Mouse (Mus musculus) CD4-positive, CD25-positive, alpha-beta regulatory T cell, adult 9 weeks (primary cell): ENCODE data around the gene Olfr847. TPM values are rescaled to one million over a fixed set of nuclear protein-coding genes. Genes with fewer than 3 reads are reported as not detected.

ENCODE experiments used
- polyA plus RNA-seq: library from polyadenylated mRNA; unstranded; fragments of 100-300 nt; shearing (Covaris generic); gene quantifications from one replicate; pipeline ENCODE4 v1.2.1, GENCODE M21; 2017

The Olfr847 gene
- polyA plus RNA-seq: not detected

DNA sequence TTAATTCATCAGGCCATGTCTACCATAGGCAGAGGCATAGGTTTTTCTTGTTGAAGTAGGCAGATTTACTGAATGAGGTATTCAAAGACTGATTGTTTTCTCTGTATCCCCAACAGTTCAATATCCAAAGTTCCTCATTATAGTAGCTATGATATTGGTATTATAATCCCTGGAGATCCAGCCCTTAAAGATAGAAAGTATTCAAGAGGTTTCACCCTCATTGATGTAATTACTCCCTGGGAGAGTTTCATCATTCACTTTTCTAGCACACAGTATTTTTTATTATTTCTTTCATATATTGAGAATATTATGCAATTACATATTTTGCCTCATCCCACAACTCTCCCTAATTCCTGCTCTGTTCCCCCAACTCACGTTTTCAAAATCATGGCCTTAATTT lies at the start of gene Olfr847:
Gene Olfr847, minus strand, starts transcription at position 101 of the 400 bp plus-strand sequence.

DNA sequence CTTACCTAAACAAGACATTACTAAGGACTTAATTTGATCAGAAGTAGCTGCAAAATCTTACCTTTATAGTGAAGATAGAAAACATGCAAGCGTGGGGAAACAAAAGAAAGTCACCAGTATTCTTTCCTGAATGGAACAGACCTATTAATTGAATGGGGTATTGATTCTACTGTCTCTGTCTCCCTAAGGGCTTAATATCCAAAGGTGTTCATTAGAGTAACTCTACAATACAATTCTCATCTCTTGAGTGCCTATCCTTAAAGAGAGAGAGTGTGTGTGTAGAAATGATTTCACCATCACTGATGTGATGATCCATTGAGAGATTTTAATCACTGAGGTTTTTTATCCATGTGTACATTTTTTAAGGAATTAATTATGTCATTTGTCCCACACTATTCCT lies 14.6 kb downstream of the Olfr847 start, which contains the start of gene Olfr846:
Gene Olfr846, minus strand, starts transcription at position 101 of the 400 bp plus-strand sequence.

GRCm38 (mm10) chr9:19336157-19336556 lies 42.3 kb downstream of the Olfr847 start, which contains the start of gene Olfr845:
Gene Olfr845, plus strand, starts transcription at chr9:19336457.

Other genes with a start within 250 kb of the Olfr847 start
- not detected for gene Olfr837, start 242.4 kb downstream of the Olfr847 start, polyA plus RNA-seq
- 0.04 TPM for gene Olfr839-ps1, start 201.4 kb downstream of the Olfr847 start, polyA plus RNA-seq
- not detected for gene Olfr843, start 126.7 kb downstream of the Olfr847 start, polyA plus RNA-seq
- not detected for gene Olfr844, start 62.3 kb downstream of the Olfr847 start, polyA plus RNA-seq
- gene Olfr845, start 42.2 kb downstream of the Olfr847 start, polyA plus RNA-seq: not detected
- not detected for gene Olfr846, start 14.7 kb downstream of the Olfr847 start, polyA plus RNA-seq
- gene Olfr849, start 61.6 kb upstream of the Olfr847 start, polyA plus RNA-seq: not detected
- not detected for gene Olfr850, start 99.6 kb upstream of the Olfr847 start, polyA plus RNA-seq
- not detected for gene Olfr851, start 114.6 kb upstream of the Olfr847 start, polyA plus RNA-seq
- gene Olfr853, start 162.4 kb upstream of the Olfr847 start, polyA plus RNA-seq: not detected
- not detected for gene Olfr854, start 188.7 kb upstream of the Olfr847 start, polyA plus RNA-seq
- not detected for gene Olfr855, start 203.9 kb upstream of the Olfr847 start, polyA plus RNA-seq
- 39.7 TPM for gene Zfp317, start 243.4 kb upstream of the Olfr847 start, polyA plus RNA-seq